ENCODE assay signal across 9 mouse cellular contexts in the genomic region with DNA sequence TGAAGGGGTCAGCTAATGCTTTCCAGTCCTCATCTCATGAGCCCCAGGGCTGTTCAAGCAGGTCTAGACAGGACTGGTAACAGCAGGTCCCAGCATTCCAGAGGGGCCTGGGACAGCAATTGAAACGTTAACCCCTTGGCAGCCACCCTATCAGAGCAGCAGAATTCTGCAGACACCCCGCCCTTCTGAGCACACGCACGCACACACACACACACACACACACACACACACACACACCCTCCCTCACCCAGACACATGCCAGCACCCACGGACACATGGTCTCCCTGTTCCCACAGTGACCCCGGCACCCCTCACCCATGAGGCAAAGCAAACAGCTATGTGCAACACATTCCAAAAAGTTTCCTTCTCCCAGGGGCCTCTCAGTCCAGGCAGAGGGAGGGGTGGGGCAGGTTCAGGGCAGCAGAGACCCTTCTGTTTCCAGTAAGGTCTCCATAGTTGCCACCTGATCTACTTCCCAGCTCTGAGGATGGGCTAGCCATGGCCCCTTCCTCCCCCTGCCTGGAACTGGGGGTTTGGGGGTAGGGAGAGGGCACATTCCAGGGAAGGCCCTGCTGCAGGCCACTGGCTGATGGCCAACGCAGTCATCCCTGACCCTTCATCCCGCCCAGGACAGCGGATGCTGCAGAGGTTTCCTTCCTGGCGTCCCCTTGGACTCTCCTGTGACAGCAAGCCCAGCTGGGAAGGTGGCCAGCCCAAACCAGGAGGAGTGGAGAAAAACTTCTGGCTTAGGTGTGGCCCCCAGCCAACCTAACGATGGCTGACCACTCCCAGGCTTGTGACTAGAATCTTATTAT. TPM values are rescaled to one million over a fixed set of nuclear protein-coding genes. Genes with fewer than 3 reads are reported as not detected.
DNase-seq lines count a peak whose midpoint lies in the region; ATAC-seq and TF ChIP-seq lines count a peak whose summit lies in the region.
"Had no signal": no experiment of that assay in that cellular context is flagged by ENCODE, and none has a peak within 500 bp of the region (broad histone marks: within the 10 kb centered on the region; RNA-seq: fewer than 3 reads in every experiment).

No protein-coding gene starts in this region.

- peak overlapping the region; percentile 38 for H3K4me2 ChIP-seq in intestine, embryonic 16.5 days (ENCODE audit: low read depth, low read length)
- peak overlapping the region; percentile 75 for H3K4me2 ChIP-seq in liver, embryonic 16.5 days (ENCODE audit: low read depth, low read length)

- H3K36me3 ChIP-seq in intestine, embryonic 16.5 days (ENCODE audit: control insufficient read depth, insufficient read depth, low read length) = peaks cover 3% of the 10 kb centered on the region; the same call in 1 of the 2 replicates
- H3K36me3 ChIP-seq in liver, embryonic 16.5 days (ENCODE audit: control insufficient read depth, insufficient read depth) = no peaks in the 10 kb centered on the region; the same call in 1 of the 2 replicates

- H3K4me3 ChIP-seq in embryonic fibroblast, embryonic 13.5 days (ENCODE audit: insufficient read depth, low read length) = no peak overlapping the region
- H3K4me3 ChIP-seq in intestine, embryonic 16.5 days (ENCODE audit: low read length) = peak overlapping the region; percentile 24
- H3K4me3 ChIP-seq in liver, embryonic 16.5 days (ENCODE audit: low read depth, low read length) = peak overlapping the region; percentile 63

- ATAC-seq in intestine, embryonic 16.5 days = no peak
- ATAC-seq in liver, embryonic 16.5 days (ENCODE audit: low read depth) = no peak
- ATAC-seq in cerebellum, adult (ENCODE audit: insufficient number of reproducible peaks, low FRiP score, low TSS enrichment) = no peak

- peaks cover 28% of the 10 kb centered on the region for H3K4me1 ChIP-seq in embryonic fibroblast, embryonic 13.5 days (ENCODE audit: control insufficient read depth, insufficient read depth, low read length)
- H3K4me1 ChIP-seq in intestine, embryonic 16.5 days (ENCODE audit: control insufficient read depth, insufficient read depth, low read length) = peaks cover 71% of the 10 kb centered on the region
- H3K4me1 ChIP-seq in liver, embryonic 16.5 days (ENCODE audit: control insufficient read depth, low read depth, low read length) = peaks cover 29% of the 10 kb centered on the region

- peak; percentile 78 for DNase-seq in adrenal gland, adult 8-10 months
- no peak for DNase-seq in frontal cortex, postnatal 14 days (ENCODE audit: low spot score in 2 of 2)
- DNase-seq in cerebellum, adult 18-20 months = no peak
- no peak for DNase-seq in layer of hippocampus, postnatal 14 days (ENCODE audit: low spot score in 2 of 2)

- WGBS in intestine, embryonic 16.5 days = 37% methylated on average over 11 of the region's 11 CpGs
- WGBS in liver, embryonic 16.5 days (ENCODE audit: insufficient replicate concordance) = 50% methylated on average over 11 of the region's 11 CpGs

- no peak for TF ChIP-seq CTCF in embryonic fibroblast, embryonic 13.5 days (IDR thresholded peaks at IDR 0.05; ENCODE audit: borderline replicate concordance, insufficient read depth, low read length)

- H3K9me3 ChIP-seq in intestine, embryonic 16.5 days (ENCODE audit: control insufficient read depth, low read length) = no peaks in the 10 kb centered on the region
- H3K9me3 ChIP-seq in liver, embryonic 16.5 days (replicated peaks; ENCODE audit: control insufficient read depth, low read length) = no peaks in the 10 kb centered on the region

- H3K9ac ChIP-seq in intestine, embryonic 16.5 days (ENCODE audit: low read depth, low read length) = peak overlapping the region; percentile 60
- peak overlapping the region; percentile 2; the same call in 1 of the 2 replicates for H3K9ac ChIP-seq in liver, embryonic 16.5 days (ENCODE audit: low read depth, low read length)

- no peak for TF ChIP-seq POLR2A in embryonic fibroblast, embryonic 13.5 days (IDR thresholded peaks at IDR 0.05; ENCODE audit: low read depth, low read length)

- H3K27ac ChIP-seq in embryonic fibroblast, embryonic 13.5 days (ENCODE audit: insufficient read depth, low read length) = peak overlapping the region; percentile 4; the same call in 1 of the 2 replicates
- H3K27ac ChIP-seq in intestine, embryonic 16.5 days (ENCODE audit: low read length) = peak overlapping the region; percentile 4; the same call in 1 of the 2 replicates
- H3K27ac ChIP-seq in liver, embryonic 16.5 days (ENCODE audit: low read length) = no peak overlapping the region
- H3K27ac ChIP-seq: macrophage had no signal

- H3K27me3 ChIP-seq in intestine, embryonic 16.5 days (replicated peaks; ENCODE audit: control insufficient read depth, insufficient read depth, low read length) = 0 out of 2 replicates have a peak, but pooled peaks cover 2% of the 10 kb centered on the region
- H3K27me3 ChIP-seq in liver, embryonic 16.5 days (ENCODE audit: control insufficient read depth, insufficient read depth, low read depth, low read length) = peaks cover 13% of the 10 kb centered on the region

RNA-seq across cellular contexts. Expression of a gene that starts 2.8 kb away (rescaled TPM):
- 100 to 1,000 TPM in 2 of 4 experiments, 10 to 100 TPM in 2; 80.9 to 133 (median 107) TPM for total RNA-seq in adrenal gland, adult 8-10 months (2022)
- polyA plus RNA-seq in embryonic fibroblast, embryonic 13.5 days (2011; ENCODE audit: insufficient read length, low read depth, missing spikeins) = 42.1 and 97.0 TPM in 2 replicates
- polyA plus RNA-seq in intestine, embryonic 16.5 days (2015; fragmentation: Nextera tagmentation; extraction: Ambion mirVana) = 78.3 and 80.3 TPM in 2 replicates
- polyA plus RNA-seq in liver, embryonic 16.5 days (2015; fragmentation: Nextera tagmentation; extraction: Ambion mirVana) = 35.0 and 37.8 TPM in 2 replicates
- 1 to 10 TPM; 3.3 to 5.5 TPM for total RNA-seq in layer of hippocampus, postnatal 14 days (2021)
- polyA plus RNA-seq: macrophage had no signal

RNA-seq across cellular contexts. Expression of a gene that starts 33.0 kb away (rescaled TPM):
- 1 to 10 TPM in 2 of 4 experiments, under 1 TPM in 2; 0.49 to 1.9 (median 1.3) TPM for total RNA-seq in adrenal gland, adult 8-10 months (2022)
- polyA plus RNA-seq in embryonic fibroblast, embryonic 13.5 days (2011; ENCODE audit: insufficient read length, low read depth, missing spikeins) = not detected in 2 replicates
- polyA plus RNA-seq in intestine, embryonic 16.5 days (2015; fragmentation: Nextera tagmentation; extraction: Ambion mirVana) = 0.22 and 0.34 TPM in 2 replicates
- polyA plus RNA-seq in liver, embryonic 16.5 days (2015; fragmentation: Nextera tagmentation; extraction: Ambion mirVana) = 0.06 TPM in 1 of 2 replicates, not detected in the other
- total RNA-seq in layer of hippocampus, postnatal 14 days (2021) = 10 to 100 TPM; 10.2 to 10.9 TPM
- polyA plus RNA-seq: macrophage had no signal

RNA-seq across cellular contexts. Expression of a gene that starts 50.0 kb away (rescaled TPM):
- not detected for total RNA-seq in adrenal gland, adult 8-10 months (2022)
- not detected in 2 replicates for polyA plus RNA-seq in embryonic fibroblast, embryonic 13.5 days (2011; ENCODE audit: insufficient read length, low read depth, missing spikeins)
- polyA plus RNA-seq in intestine, embryonic 16.5 days (2015; fragmentation: Nextera tagmentation; extraction: Ambion mirVana) = not detected in 2 replicates
- not detected in 2 replicates for polyA plus RNA-seq in liver, embryonic 16.5 days (2015; fragmentation: Nextera tagmentation; extraction: Ambion mirVana)
- total RNA-seq in layer of hippocampus, postnatal 14 days (2021) = under 1 TPM in 1 of 2 experiments, not detected in 1; 0.46 TPM
- polyA plus RNA-seq: macrophage had no signal
